Mouse (Mus musculus): ENCODE measurements around the gene Rictor. TPM values are rescaled to one million over a fixed set of nuclear protein-coding genes. Genes with fewer than 3 reads are reported as not detected.
A peak's percentile ranks its signal among the peaks of the same experiment; 100 is the strongest.

Gene Rictor
- polyA plus RNA-seq, 1 experiment, result 1.9 TPM

- TF ChIP-seq GATA1 (IDR thresholded peaks at IDR 0.05; ENCODE audit: low read length), result no peak
Measured at GRCm38 (mm10) chr15:6721802-6722201, 13.6 kb downstream of the Rictor start.

- no peak for TF ChIP-seq GATA1 (IDR thresholded peaks at IDR 0.05; ENCODE audit: low read length)
Measured at GRCm38 (mm10) chr15:6722405-6723176, 14.4 kb downstream of the Rictor start.

- TF ChIP-seq GATA1 (IDR thresholded peaks at IDR 0.05; ENCODE audit: low read length), result no peak
Measured at GRCm38 (mm10) chr15:6723338-6723737, 15.2 kb downstream of the Rictor start.

GRCm38 (mm10) chr15:6724442-6724841 is 16.3 kb downstream of the Rictor start:
- no peak for TF ChIP-seq GATA1 (IDR thresholded peaks at IDR 0.05; ENCODE audit: low read length)

DNA sequence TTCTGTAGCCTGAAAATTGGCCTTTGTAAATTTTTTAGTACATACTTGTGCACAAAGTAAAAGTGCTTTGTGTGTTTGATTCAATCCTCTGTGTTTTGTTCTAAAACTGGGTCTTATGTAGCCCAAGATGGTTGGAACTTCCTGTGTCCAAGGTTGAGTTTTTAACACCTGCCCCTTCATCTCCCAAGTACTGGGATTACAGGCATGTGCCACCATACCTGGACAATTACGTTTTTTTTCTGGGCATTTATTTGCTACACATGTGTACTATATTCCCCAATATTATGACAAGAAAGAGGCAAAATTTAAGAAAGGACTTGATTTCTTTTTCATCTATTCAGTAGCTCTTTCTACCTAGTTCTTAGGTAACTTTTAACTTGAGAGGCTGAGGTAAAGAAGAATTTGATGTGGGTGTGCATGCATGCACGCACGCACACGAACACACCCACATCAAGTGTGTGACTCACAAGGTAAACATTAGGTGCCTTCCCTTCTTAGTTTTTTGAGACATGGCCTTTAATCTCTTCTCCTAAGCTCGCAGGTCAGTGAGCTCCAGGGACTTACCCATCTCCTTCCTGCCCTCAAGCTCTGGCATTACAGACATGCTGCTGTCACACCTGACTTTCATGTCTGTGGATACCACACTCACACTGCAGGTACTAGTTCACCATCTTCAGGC is 18.1 kb downstream of the Rictor start:
- TF ChIP-seq GATA1 (IDR thresholded peaks at IDR 0.05; ENCODE audit: low read length), result no peak

GRCm38 (mm10) chr15:6733076-6733475 is 24.9 kb downstream of the Rictor start:
- no peak for TF ChIP-seq GATA1 (IDR thresholded peaks at IDR 0.05; ENCODE audit: low read length)

- no peak for TF ChIP-seq GATA1 (IDR thresholded peaks at IDR 0.05; ENCODE audit: low read length)
Measured at GRCm38 (mm10) chr15:6739180-6739579, 31.0 kb downstream of the Rictor start.

- no peak for TF ChIP-seq GATA1 (IDR thresholded peaks at IDR 0.05; ENCODE audit: low read length)
Measured at GRCm38 (mm10) chr15:6742337-6743025, 34.3 kb downstream of the Rictor start.

DNA sequence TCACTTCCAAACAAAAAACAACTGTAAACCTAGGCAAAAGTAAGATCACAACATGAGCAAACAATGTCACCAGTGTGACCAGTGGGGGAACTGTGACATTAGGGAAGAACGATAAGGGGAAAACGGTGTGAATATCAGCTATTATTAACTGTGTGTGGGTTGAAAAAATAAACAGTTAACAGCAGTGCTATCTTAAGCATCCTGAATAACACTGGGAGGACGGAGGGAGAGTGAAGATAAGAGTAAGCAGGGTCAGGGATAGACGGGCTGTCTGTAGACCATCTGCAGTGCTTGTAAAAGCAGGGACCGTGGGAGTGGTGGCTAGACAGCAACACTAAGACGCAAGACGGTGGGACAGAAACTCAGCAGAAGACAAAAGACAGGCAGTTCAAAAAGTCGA is 35.5 kb downstream of the Rictor start:
- TF ChIP-seq GATA1 (IDR thresholded peaks at IDR 0.05; ENCODE audit: low read length), result peak; percentile 78

DNA sequence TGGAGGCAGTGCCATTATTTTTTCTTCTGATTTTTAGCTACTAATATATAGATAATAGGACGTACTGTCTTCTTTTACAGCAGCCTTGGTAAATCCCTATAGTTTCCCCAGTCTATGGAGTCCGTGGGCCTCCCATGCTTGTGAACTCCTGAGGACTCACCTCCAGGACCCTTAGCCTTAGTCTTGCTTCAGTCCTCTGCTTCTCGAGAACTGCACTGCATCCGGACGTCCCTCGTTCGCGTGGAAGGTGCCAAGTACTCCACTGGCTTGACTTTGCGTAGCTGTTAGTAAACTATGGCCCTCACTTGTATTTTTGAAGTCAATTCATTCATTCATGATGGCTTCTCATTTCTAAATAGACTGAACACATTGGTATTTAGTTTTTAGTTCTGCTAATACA is 38.8 kb downstream of the Rictor start:
- no peak for TF ChIP-seq GATA1 (IDR thresholded peaks at IDR 0.05; ENCODE audit: low read length)

DNA sequence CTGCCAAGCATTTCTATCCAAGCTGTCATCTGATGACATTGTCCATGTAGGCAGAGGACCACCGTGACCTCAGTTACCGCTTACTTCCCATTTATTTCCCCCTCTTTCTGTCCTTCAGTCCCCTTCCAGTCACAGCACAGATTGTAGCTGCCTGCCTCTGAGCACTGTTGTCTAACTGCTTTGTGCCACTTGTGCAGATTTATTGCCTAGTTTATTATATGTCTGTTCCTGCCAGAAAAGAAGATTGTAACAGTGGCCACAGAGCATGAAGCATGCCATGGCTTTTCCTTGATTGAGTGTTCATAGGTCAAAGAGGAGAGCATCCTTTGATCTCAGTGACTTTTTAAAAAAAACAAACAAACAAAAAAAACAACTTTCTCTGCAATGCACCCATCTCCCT is 46.2 kb downstream of the Rictor start:
- TF ChIP-seq GATA1 (IDR thresholded peaks at IDR 0.05; ENCODE audit: low read length), result no peak

DNA sequence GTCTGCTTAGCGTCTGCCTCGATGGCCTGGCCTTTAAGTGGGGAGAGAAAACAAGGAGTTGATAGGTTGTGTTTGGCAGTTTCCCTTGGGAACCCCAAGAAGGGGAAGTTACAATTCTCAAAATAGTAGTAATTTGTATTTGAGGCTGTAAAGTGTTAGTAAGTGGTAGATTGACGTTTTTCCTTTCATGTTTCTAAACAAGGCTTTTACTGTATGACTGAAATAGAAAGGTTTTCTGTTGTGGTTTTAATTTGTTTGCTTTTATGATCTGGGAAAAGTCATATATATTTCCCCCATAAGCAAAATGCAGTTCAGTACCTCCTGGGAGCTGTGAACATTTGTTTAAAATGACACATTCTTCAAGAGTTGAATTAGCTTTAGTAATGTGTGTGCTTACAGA is 64.1 kb downstream of the Rictor start:
- TF ChIP-seq GATA1 (IDR thresholded peaks at IDR 0.05; ENCODE audit: low read length), result no peak

GRCm38 (mm10) chr15:6786212-6786611 is 78.0 kb downstream of the Rictor start:
- no peak for TF ChIP-seq GATA1 (IDR thresholded peaks at IDR 0.05; ENCODE audit: low read length)

GRCm38 (mm10) chr15:6787236-6787635 is 79.1 kb downstream of the Rictor start:
- no peak for TF ChIP-seq GATA1 (IDR thresholded peaks at IDR 0.05; ENCODE audit: low read length)

DNA sequence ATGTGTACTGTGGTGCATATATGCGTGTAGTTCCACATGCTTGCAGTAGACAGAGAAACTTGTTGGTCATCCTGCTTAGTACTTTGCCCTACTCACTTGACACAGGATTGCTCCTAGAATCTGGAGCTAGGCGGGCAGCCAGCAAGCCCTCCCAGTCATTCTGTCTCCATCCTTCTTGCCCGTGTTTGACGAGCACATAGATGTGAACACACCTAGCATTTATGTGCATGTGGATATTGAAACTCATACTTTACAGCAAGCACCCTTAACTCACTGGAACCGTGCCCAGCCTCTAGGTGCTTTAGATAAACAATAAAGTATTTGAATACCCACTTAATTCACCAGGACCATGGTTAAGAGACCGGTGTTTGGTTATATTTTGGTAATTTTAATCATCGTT is 81.8 kb downstream of the Rictor start:
- no peak for TF ChIP-seq GATA1 (IDR thresholded peaks at IDR 0.05; ENCODE audit: low read length)

DNA sequence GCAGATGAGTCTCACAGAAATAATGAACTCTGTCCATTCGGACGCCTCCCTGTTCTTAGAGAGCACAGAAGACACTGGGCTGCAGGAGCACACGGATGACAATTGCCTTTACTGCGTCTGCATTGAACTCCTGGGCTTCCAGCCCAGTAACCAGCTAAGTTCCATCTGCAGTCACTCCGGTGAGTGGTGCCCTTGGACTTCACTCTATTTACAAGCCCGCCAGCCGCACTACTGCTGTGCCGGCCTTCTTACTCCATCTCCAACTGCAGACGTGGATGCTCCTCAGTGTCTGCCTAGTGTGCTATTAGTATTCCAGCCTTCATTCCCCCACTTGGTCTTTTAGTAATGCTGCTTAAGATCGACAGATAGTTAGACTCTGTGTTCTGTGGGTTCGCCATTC is 83.5 kb downstream of the Rictor start:
- TF ChIP-seq GATA1 (IDR thresholded peaks at IDR 0.05; ENCODE audit: low read length), result no peak

All from G1E-ER4 (cell line).